Mouse (Mus musculus) CH12.LX (cell line): ENCODE measurements around the gene Sdhaf1. TPM values are rescaled to one million over a fixed set of nuclear protein-coding genes. Genes with fewer than 3 reads are reported as not detected.
A peak's percentile ranks its signal among the peaks of the same experiment; 100 is the strongest.

ENCODE experiments used
- DNase-seq: peaks from one replicate; pipeline ENCODE4 v3.0.0-alpha.2; 2013; ENCODE audit errors: extremely low read depth
- H3K27ac ChIP-seq: 2 replicates; pipeline ENCODE4 v1.5.1; 2012; ENCODE audit warnings: low read depth, mild to moderate bottlenecking, control low read depth, moderate library complexity; ENCODE audit not compliant: insufficient read depth
- H3K27me3 ChIP-seq: replicated peaks from 2 replicates; pipeline ENCODE3; 2012; ENCODE audit warnings: inconsistent platforms
- H3K36me3 ChIP-seq, 2 experiments: replicated peaks in 1 of 2; 2 replicates each; pipeline versions ENCODE3 to v1.6.1; 2012; ENCODE audit warnings: inconsistent platforms in 1 of 2, low read length in 1 of 2, mild to moderate bottlenecking in 1 of 2, mixed read lengths in 1 of 2, moderate library complexity in 1 of 2; ENCODE audit not compliant: control insufficient read depth in 1 of 2, insufficient read depth in 1 of 2
- H3K4me1 ChIP-seq, 2 experiments: 2 replicates each; pipeline ENCODE4 v1.6.1; 2012; ENCODE audit warnings: inconsistent platforms in 1 of 2, moderate library complexity in 1 of 2; ENCODE audit not compliant: insufficient read depth in 2 of 2, control insufficient read depth in 1 of 2
- H3K4me2 ChIP-seq: 2 replicates; pipeline ENCODE4 v1.6.1; 2012; ENCODE audit warnings: low read depth, mild to moderate bottlenecking, control low read depth; ENCODE audit not compliant: poor library complexity, insufficient read depth, severe bottlenecking
- H3K4me3 ChIP-seq, 3 experiments: fragments of 150-350 bp in 1 of 3; sonication (generic) in 1 of 3; replicated peaks in 1 of 3; 2 replicates each; pipeline versions ENCODE3 to v1.5.1; 2011 to 2012; ENCODE audit warnings: low read depth in 2 of 3, low read length in 2 of 3, mild to moderate bottlenecking in 2 of 3, moderate library complexity in 2 of 3, control low read depth in 1 of 3, improper control_type of control experiment in 1 of 3, inconsistent platforms in 1 of 3, mixed read lengths in 1 of 3; ENCODE audit not compliant: poor library complexity in 1 of 3
- H3K79me2 ChIP-seq: replicated peaks from 2 replicates; pipeline ENCODE4 v1.6.1; 2012; ENCODE audit warnings: mild to moderate bottlenecking, moderate library complexity; ENCODE audit not compliant: control insufficient read depth, poor library complexity, insufficient read depth, severe bottlenecking; ENCODE audit errors: extremely low read depth
- H3K9ac ChIP-seq: 2 replicates; pipeline ENCODE4 v1.6.1; 2012; ENCODE audit warnings: low read depth, mild to moderate bottlenecking, control low read depth, moderate library complexity; ENCODE audit not compliant: insufficient read depth
- H3K9me3 ChIP-seq: replicated peaks from 2 replicates; pipeline ENCODE3; 2012; ENCODE audit warnings: low read length, inconsistent platforms, mixed read lengths
- CHD1 ChIP-seq: IDR thresholded peaks from 2 replicates; pipeline ENCODE4 v1.6.1; 2012; ENCODE audit warnings: low read depth, low read length, improper control_type of control experiment, inconsistent platforms
- CHD2 ChIP-seq: IDR thresholded peaks from 2 replicates; pipeline ENCODE4 v1.6.1; 2011; ENCODE audit warnings: low read length, improper control_type of control experiment
- EP300 ChIP-seq: IDR thresholded peaks from 2 replicates; pipeline ENCODE4 v1.6.1; 2011; ENCODE audit warnings: low read length, improper control_type of control experiment
- GABPA ChIP-seq: IDR thresholded peaks from 2 replicates; pipeline ENCODE4 v1.6.1; 2012; ENCODE audit warnings: low read depth, low read length, improper control_type of control experiment, inconsistent platforms; ENCODE audit not compliant: insufficient replicate concordance
- HCFC1 ChIP-seq: IDR thresholded peaks from 2 replicates; pipeline ENCODE4 v1.6.1; 2012; ENCODE audit warnings: low read depth, mild to moderate bottlenecking, inconsistent platforms, low read length, improper control_type of control experiment
- IRF4 ChIP-seq: IDR thresholded peaks from 2 replicates; pipeline ENCODE4 v1.6.1; 2014; ENCODE audit warnings: low read depth, mild to moderate bottlenecking, inconsistent platforms, low read length, improper control_type of control experiment
- JUND ChIP-seq: conservative IDR thresholded peaks from 2 replicates; pipeline ENCODE4 v1.6.1; 2011; ENCODE audit warnings: low read depth, low read length, improper control_type of control experiment
- MAZ ChIP-seq: IDR thresholded peaks from 2 replicates; pipeline ENCODE4 v1.6.1; 2012; ENCODE audit warnings: low read depth, mild to moderate bottlenecking, inconsistent platforms, low read length, improper control_type of control experiment, moderate library complexity
- MXI1 ChIP-seq: IDR thresholded peaks from 2 replicates; pipeline ENCODE4 v1.6.1; 2011; ENCODE audit warnings: mild to moderate bottlenecking, low read depth, low read length, improper control_type of control experiment
- MYC ChIP-seq: IDR thresholded peaks from 2 replicates; pipeline ENCODE4 v1.6.1; 2011; ENCODE audit warnings: low read depth, mild to moderate bottlenecking, improper control_type of control experiment, low read length
- NELFE ChIP-seq: IDR thresholded peaks from 2 replicates; pipeline ENCODE4 v1.6.1; 2011; ENCODE audit warnings: low read depth, low read length, improper control_type of control experiment
- NRF1 ChIP-seq: IDR thresholded peaks from 2 replicates; pipeline ENCODE4 v1.6.1; 2014; ENCODE audit warnings: low read depth, mild to moderate bottlenecking, inconsistent platforms, low read length, improper control_type of control experiment, moderate library complexity
- POLR2A ChIP-seq: IDR thresholded peaks from 2 replicates; pipeline ENCODE4 v1.6.1; 2011; ENCODE audit warnings: low read depth, mild to moderate bottlenecking, improper control_type of control experiment, low read length
- RAD21 ChIP-seq: IDR thresholded peaks from 2 replicates; pipeline ENCODE4 v1.6.1; 2011; ENCODE audit warnings: low read depth, mild to moderate bottlenecking, low read length, improper control_type of control experiment, moderate library complexity
- RCOR1 ChIP-seq: conservative IDR thresholded peaks from 2 replicates; pipeline ENCODE4 v1.6.1; 2012; ENCODE audit warnings: low read depth, mild to moderate bottlenecking, inconsistent platforms, low read length, improper control_type of control experiment
- SMC3 ChIP-seq: IDR thresholded peaks from 2 replicates; pipeline ENCODE4 v1.6.1; 2011; ENCODE audit warnings: low read depth, low read length, improper control_type of control experiment
- TBP ChIP-seq: conservative IDR thresholded peaks from 2 replicates; pipeline ENCODE4 v1.6.1; 2011; ENCODE audit warnings: low read depth, low read length, improper control_type of control experiment
- TCF12 ChIP-seq: IDR thresholded peaks from 2 replicates; pipeline ENCODE4 v1.6.1; 2014; ENCODE audit warnings: low read depth, mild to moderate bottlenecking, inconsistent platforms, low read length, improper control_type of control experiment
- UBTF ChIP-seq: IDR thresholded peaks from 2 replicates; pipeline ENCODE4 v1.6.1; 2012; ENCODE audit warnings: low read depth, mild to moderate bottlenecking, inconsistent platforms, low read length, improper control_type of control experiment, moderate library complexity
- USF1 ChIP-seq: IDR thresholded peaks from 2 replicates; pipeline ENCODE4 v1.6.1; 2014; ENCODE audit warnings: low read depth, mild to moderate bottlenecking, inconsistent platforms, low read length, improper control_type of control experiment
- ZC3H11A ChIP-seq: IDR thresholded peaks from 2 replicates; pipeline ENCODE4 v1.6.1; 2012; ENCODE audit warnings: low read depth, mild to moderate bottlenecking, inconsistent platforms, low read length, improper control_type of control experiment
- ZNF384 ChIP-seq: IDR thresholded peaks from 2 replicates; pipeline ENCODE4 v1.6.1; 2012; ENCODE audit warnings: low read depth, low read length, improper control_type of control experiment, inconsistent platforms
- dilution Hi-C: fragments of 300-500 bp; cut with MboI; formaldehyde crosslinking; loops from 2 replicates; pipeline ENCODE4 v1.14.3; 2020; ENCODE audit warnings: low sequenced_read_pairs; ENCODE audit not compliant: extremely low pct_unique_long_range_greater_than_20kb, extremely low pct_ligation_motif_present
- in situ Hi-C: fragments of 300-500 bp; cut with MboI; formaldehyde crosslinking; loops from 3 replicates; pipeline ENCODE4 v1.14.3; 2019; ENCODE audit warnings: low sequenced_read_pairs, low pct_ligation_motif_present, low pct_unique_long_range_greater_than_20kb, mixed read lengths
- polyA plus RNA-seq: library from polyadenylated mRNA; unstranded; fragments of >175 nt; gene quantifications from 2 replicates; pipeline ENCODE4 v1.2.1, GENCODE M21; 2012; ENCODE audit warnings: low read depth; ENCODE audit not compliant: insufficient read length
- total RNA-seq, 2 experiments: library from RNA; depleted of rRNA; stranded (reverse); fragments of 300-350 nt in 1 of 2; fragments of >200 nt in 1 of 2; gene quantifications; 2 replicates each; pipeline ENCODE4 v1.2.3; 2012 to 2014

Sdhaf1 gene
- total and polyA plus RNA-seq, 3 experiments = 8.8 to 18.5 (median 12.8) TPM

- dilution Hi-C loops = no loop called here
- in situ Hi-C loops = no loop called here
- peak overlapping the region; percentile 64 to 91 (median 70) for H3K4me3 ChIP-seq
- no peak overlapping the region for H3K27ac ChIP-seq
- peaks cover 6 to 48% of the 10 kb centered on the region in 2 experiments for H3K36me3 ChIP-seq
- no peak overlapping the region; the same call in 1 of the 2 replicates for H3K9ac ChIP-seq
- peak overlapping the region; percentile 91 for H3K4me2 ChIP-seq
- no peak for TF ChIP-seq UBTF
- TF ChIP-seq ZNF384 = no peak
- TF ChIP-seq POLR2A = no peak
- no peak for TF ChIP-seq RCOR1
- TF ChIP-seq EP300 = no peak
- no peak for TF ChIP-seq IRF4
- TF ChIP-seq MYC = no peak
- no peak for TF ChIP-seq NRF1
- TF ChIP-seq RAD21 = no peak
- TF ChIP-seq HCFC1 = no peak
- TF ChIP-seq MXI1 = no peak
- no peak for TF ChIP-seq ZC3H11A
- DNase-seq = no peak
- no peaks in the 10 kb centered on the region for H3K27me3 ChIP-seq
- peaks cover 10% of the 10 kb centered on the region for H3K9me3 ChIP-seq
- H3K4me1 ChIP-seq = peaks cover 9 to 33% of the 10 kb centered on the region in 2 experiments; a peak in 3 of 4 replicates
- H3K79me2 ChIP-seq = no peaks in the 10 kb centered on the region
These were observed 2.7 kb downstream of the Sdhaf1 start for GRCm38 (mm10) chr7:30320946-30321345.

GRCm38 (mm10) chr7:30318142-30318541 is 5.6 kb downstream of the Sdhaf1 start:
- dilution Hi-C loops = no loop called here
- no peaks in the 10 kb centered on the region for H3K79me2 ChIP-seq
- no peak for DNase-seq
- no peak overlapping the region for H3K4me2 ChIP-seq
- H3K27ac ChIP-seq = no peak overlapping the region
- H3K36me3 ChIP-seq = peaks cover 10 to 70% of the 10 kb centered on the region in 2 experiments
- no peaks in the 10 kb centered on the region for H3K9me3 ChIP-seq
- H3K9ac ChIP-seq = no peak overlapping the region
- TF ChIP-seq MAZ (no peak), POLR2A (no peak), MYC (no peak), JUND (no peak), NRF1 (no peak), USF1 (no peak), CHD2 (no peak), SMC3 (no peak), RAD21 (no peak), HCFC1 (no peak), CHD1 (no peak), TCF12 (no peak), MXI1 (no peak), GABPA (no peak), TBP (no peak), NELFE (no peak)
- H3K4me3 ChIP-seq = no peak overlapping the region
- peaks cover 5 to 16% of the 10 kb centered on the region in 2 experiments; a peak in 2 of 4 replicates for H3K4me1 ChIP-seq
- H3K27me3 ChIP-seq = no peaks in the 10 kb centered on the region
- in situ Hi-C loops = no loop called here
